Mouse (Mus musculus) bone marrow macrophage, adult 2 months (primary cell): ENCODE data around the gene Hibch.

Experiments used
- CTCF ChIP-seq: IDR thresholded peaks from 2 replicates; pipeline ENCODE4 v1.5.1; 2012; ENCODE audit warnings: low read depth, mild to moderate bottlenecking, low read length, moderate library complexity
- POLR2A ChIP-seq: IDR thresholded peaks from 2 replicates; pipeline ENCODE4 v1.6.1; 2012; ENCODE audit warnings: mild to moderate bottlenecking, low read depth, low read length, borderline replicate concordance

- TF ChIP-seq POLR2A (no peak), CTCF (no peak)
These were observed 11.3 kb downstream of the Hibch start for GRCm38 (mm10) chr1:52855904-52856601.
